Mouse (Mus musculus) naive thymus-derived CD4-positive, alpha-beta T cell, adult 5 months (primary cell): Measurements from ENCODE around the gene Hnrnpll. TPM values are rescaled to one million over a fixed set of nuclear protein-coding genes. Genes with fewer than 3 reads are reported as not detected.

Experiments used
- polyA plus RNA-seq: library from polyadenylated mRNA; unstranded; fragments of 100-300 nt; shearing (Covaris generic); gene quantifications from one replicate; pipeline ENCODE4 v1.2.1, GENCODE M21; 2017

The Hnrnpll gene
- 26.3 TPM for polyA plus RNA-seq

GRCm38 (mm10) chr17:80061783-80062619, at the start of gene Hnrnpll:
Hnrnpll (minus strand) TSS chr17:80062334.

Other genes with a start within 250 kb of the Hnrnpll start
- 76.9 TPM for gene Atl2, start 166.2 kb downstream of the Hnrnpll start, polyA plus RNA-seq
- gene Galm, start 65.1 kb upstream of the Hnrnpll start, polyA plus RNA-seq, result 7.2 TPM
- 657 TPM for gene Srsf7, start 145.0 kb upstream of the Hnrnpll start, polyA plus RNA-seq
- not detected for gene Ttc39d, start 145.1 kb upstream of the Hnrnpll start, polyA plus RNA-seq
- 10.7 TPM for gene Gemin6, start 162.1 kb upstream of the Hnrnpll start, polyA plus RNA-seq
- 0.75 TPM for gene Morn2, start 227.9 kb upstream of the Hnrnpll start, polyA plus RNA-seq
- gene Dhx57, start 228.1 kb upstream of the Hnrnpll start, polyA plus RNA-seq, result 18.3 TPM
- gene Arhgef33, start 245.1 kb upstream of the Hnrnpll start, polyA plus RNA-seq, result 1.6 TPM